Mouse (Mus musculus) liver, adult 2 months (tissue): ENCODE data around the gene Itpr2.

Experiments used
- CTCF ChIP-seq: fragments of 200-500 bp; IDR thresholded peaks from 2 replicates; pipeline ENCODE4 v1.5.1; 2011; ENCODE audit warnings: low read depth, low read length, control low read depth
- POLR2A ChIP-seq: fragments of 200-500 bp; IDR thresholded peaks from 2 replicates; pipeline ENCODE4 v1.6.1; 2011; ENCODE audit warnings: low read length, control low read depth; ENCODE audit not compliant: insufficient read depth; ENCODE audit errors: extremely low read depth

DNA sequence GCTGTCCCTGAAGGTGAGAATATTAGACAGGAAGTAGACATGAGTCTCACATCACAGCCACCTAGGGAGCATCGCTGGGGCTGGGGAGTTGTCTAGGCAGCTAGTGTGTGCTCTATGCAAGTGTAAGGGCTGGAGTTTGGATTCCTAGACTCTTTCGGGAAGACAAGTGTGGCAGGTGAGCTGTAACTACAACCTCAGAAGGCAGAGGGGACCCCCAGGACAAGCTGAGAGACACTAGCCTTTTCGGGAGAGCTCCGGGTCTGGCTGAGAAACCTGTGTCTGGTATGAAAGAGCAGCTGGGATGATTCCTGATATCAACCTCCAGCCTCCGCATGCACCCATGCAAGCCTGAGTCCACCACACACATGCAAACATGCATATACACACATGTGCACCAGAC, 232.7 kb downstream of the Itpr2 start:
- TF ChIP-seq POLR2A (no peak), CTCF (no peak)
